13 mouse cellular contexts compared by ENCODE assay signal in the genomic region with DNA sequence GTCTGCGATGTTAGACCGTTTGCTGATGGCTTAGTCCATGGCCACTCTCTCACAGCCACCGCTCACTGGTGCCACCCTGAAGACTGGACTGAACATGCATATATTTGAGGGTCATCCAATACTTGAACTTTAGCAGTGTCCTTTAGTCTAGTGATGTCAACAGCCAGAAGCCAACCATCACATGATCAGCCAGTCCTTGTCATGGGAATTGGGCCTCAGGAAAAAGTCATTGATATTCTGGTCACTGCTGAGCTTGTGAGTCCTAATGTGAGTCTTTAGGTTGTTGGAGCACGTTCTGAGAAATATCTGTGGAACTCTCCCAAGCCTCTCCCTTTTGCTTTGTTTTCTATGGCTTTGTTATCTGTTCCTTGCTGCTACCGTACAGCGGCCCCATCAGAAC.
"Had no signal": no experiment of that assay in that cellular context is flagged by ENCODE, and none has a peak within 500 bp of the region (broad histone marks: within the 10 kb centered on the region; RNA-seq: fewer than 3 reads in every experiment).

No protein-coding gene starts in this region.

- H3K9me3 ChIP-seq: intestine, embryonic 15.5 days; limb, embryonic 15.5 days; liver, embryonic 13.5 days; midbrain, embryonic 12.5 days; stomach, embryonic 15.5 days had no signal

- ATAC-seq: midbrain, embryonic 16.5 days had no signal

- DNase-seq: liver, embryonic 13.5 days; liver, postnatal 0 days; right cerebral cortex, postnatal 14 days; thymus, adult 2 months; thymus, postnatal 25 days had no signal

- H3K36me3 ChIP-seq: intestine, embryonic 15.5 days; limb, embryonic 15.5 days; liver, embryonic 13.5 days; midbrain, embryonic 12.5 days; stomach, embryonic 15.5 days had no signal

- H3K4me3 ChIP-seq: intestine, embryonic 15.5 days; left cerebral cortex, adult 2 months; limb, embryonic 15.5 days; liver, embryonic 13.5 days; megakaryocyte, embryonic 14.5 days; midbrain, embryonic 12.5 days; stomach, embryonic 15.5 days had no signal

- H3K4me1 ChIP-seq: intestine, embryonic 15.5 days; liver, embryonic 13.5 days; midbrain, embryonic 12.5 days had no signal

- H3K27ac ChIP-seq: intestine, embryonic 15.5 days; left cerebral cortex, adult 2 months; limb, embryonic 15.5 days; macrophage; midbrain, embryonic 12.5 days had no signal

- H3K27me3 ChIP-seq: intestine, embryonic 15.5 days; limb, embryonic 15.5 days; liver, embryonic 13.5 days; stomach, embryonic 15.5 days had no signal

- H3K9ac ChIP-seq: intestine, embryonic 15.5 days; limb, embryonic 15.5 days; liver, embryonic 13.5 days; liver, postnatal 0 days; midbrain, embryonic 12.5 days; stomach, embryonic 15.5 days had no signal

- H3K4me2 ChIP-seq: intestine, embryonic 15.5 days; limb, embryonic 15.5 days; liver, embryonic 13.5 days; midbrain, embryonic 12.5 days; stomach, embryonic 15.5 days had no signal
